Mouse (Mus musculus) lung, postnatal 4 days (tissue): Measurements from ENCODE around the gene Map7d2.
A peak's percentile ranks its signal among the peaks of the same experiment; 100 is the strongest.
"Not testable (repeated sequence)": the region's sequence is repeated elsewhere in the genome, so short reads cannot be mapped to it uniquely, and the experiment has no call there.

Experiments used
- DNase-seq, 2 experiments: peaks; one replicate each; pipeline ENCODE4 v3.0.0; 2021

Map7d2 gene

GRCm38 (mm10) chrX:159414130-159414828 is at the start of gene Map7d2:
Gene Map7d2 (plus strand): TSS chrX:159414572.
- DNase-seq: peak; percentile 4 to 25

- DNase-seq: peak; percentile 80 to 92
Measured at GRCm38 (mm10) chrX:159371831-159372752, 42.3 kb upstream of the Map7d2 start, which contains the start of gene Eif1ax. Gene Eif1ax (plus strand): TSS chrX:159372178.

- no peak for DNase-seq
Measured at GRCm38 (mm10) chrX:159372753-159373144, 41.6 kb upstream of the Map7d2 start.

- no peak for DNase-seq
Measured at GRCm38 (mm10) chrX:159387105-159387504, 27.3 kb upstream of the Map7d2 start.

- no peak for DNase-seq
Measured at GRCm38 (mm10) chrX:159388953-159389352, 25.4 kb upstream of the Map7d2 start.

GRCm38 (mm10) chrX:159390347-159390962 is 23.9 kb upstream of the Map7d2 start:
- DNase-seq: no peak

GRCm38 (mm10) chrX:159391239-159391638 is 23.1 kb upstream of the Map7d2 start:
- no peak for DNase-seq

- DNase-seq: peak in 1 of 2 experiments; percentile 5
Measured at GRCm38 (mm10) chrX:159409253-159409652, 5.1 kb upstream of the Map7d2 start.

- no peak for DNase-seq
Measured at GRCm38 (mm10) chrX:159414829-159415673, 679 bp downstream of the Map7d2 start.

GRCm38 (mm10) chrX:159430507-159430906 is 16.1 kb downstream of the Map7d2 start:
- not testable (repeated sequence) for DNase-seq

- peak in 1 of 2 experiments; percentile 13 for DNase-seq
Measured at GRCm38 (mm10) chrX:159442128-159442527, 27.8 kb downstream of the Map7d2 start.

GRCm38 (mm10) chrX:159447133-159447532 is 32.8 kb downstream of the Map7d2 start:
- DNase-seq: no peak

- no peak for DNase-seq
Measured at GRCm38 (mm10) chrX:159459006-159459654, 44.8 kb downstream of the Map7d2 start.

GRCm38 (mm10) chrX:159474799-159475198 is 60.4 kb downstream of the Map7d2 start:
- no peak for DNase-seq

- not testable (repeated sequence) for DNase-seq
Measured at GRCm38 (mm10) chrX:159478243-159478940, 64.0 kb downstream of the Map7d2 start.

- no peak for DNase-seq
Measured at GRCm38 (mm10) chrX:159484247-159484646, 69.9 kb downstream of the Map7d2 start.

GRCm38 (mm10) chrX:159503181-159503580 is 88.8 kb downstream of the Map7d2 start:
- no peak for DNase-seq

- DNase-seq: no peak
Measured at GRCm38 (mm10) chrX:159508331-159509036, 94.1 kb downstream of the Map7d2 start.

GRCm38 (mm10) chrX:159509042-159509441 is 94.7 kb downstream of the Map7d2 start:
- no peak for DNase-seq
